Mouse (Mus musculus) layer of hippocampus, postnatal 25 days (tissue): ENCODE results near the gene Apba1. TPM values are rescaled to one million over a fixed set of nuclear protein-coding genes. Genes with fewer than 3 reads are reported as not detected.

ENCODE experiments used
- DNase-seq, 2 experiments: peaks; one replicate each; pipeline ENCODE4 v3.0.0; 2022; ENCODE audit warnings: mixed read lengths in 2 of 2, low spot score in 1 of 2; ENCODE audit errors: extremely low spot score in 1 of 2
- total RNA-seq, 2 experiments: library from RNA; stranded (reverse); gene quantifications; 2 replicates each; pipeline ENCODE4 v1.2.3; 2021

Gene Apba1
- total RNA-seq, 2 experiments from 2014 or later = 113 to 119 TPM

GRCm38 (mm10) chr19:23803221-23803870, 44.7 kb downstream of the Apba1 start:
- DNase-seq = no peak

GRCm38 (mm10) chr19:23806796-23807195, 48.1 kb downstream of the Apba1 start:
- DNase-seq = no peak

GRCm38 (mm10) chr19:23807371-23807770, 48.7 kb downstream of the Apba1 start:
- DNase-seq = no peak

GRCm38 (mm10) chr19:23809236-23809635, 50.5 kb downstream of the Apba1 start:
- DNase-seq = no peak

GRCm38 (mm10) chr19:23810512-23810911, 51.8 kb downstream of the Apba1 start:
- DNase-seq = no peak

DNA sequence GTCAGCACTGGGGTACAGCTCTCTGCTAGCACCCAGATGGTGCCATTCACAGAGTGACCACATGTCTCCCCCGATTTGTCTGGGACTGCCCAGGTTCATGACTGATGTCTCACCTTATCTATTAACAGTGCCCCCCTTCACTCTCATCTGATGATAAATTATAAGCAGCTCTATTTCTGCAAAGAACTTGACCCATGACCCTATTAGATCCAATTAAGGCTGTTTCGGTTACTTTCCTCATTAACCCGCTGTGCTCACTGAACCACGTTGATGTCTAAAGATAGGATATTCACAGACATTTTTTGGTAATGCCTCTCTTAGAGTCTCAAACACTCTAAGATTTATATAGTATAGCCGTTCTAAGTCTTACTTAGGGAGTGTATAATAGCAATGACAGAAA, 52.3 kb downstream of the Apba1 start:
- DNase-seq = no peak

DNA sequence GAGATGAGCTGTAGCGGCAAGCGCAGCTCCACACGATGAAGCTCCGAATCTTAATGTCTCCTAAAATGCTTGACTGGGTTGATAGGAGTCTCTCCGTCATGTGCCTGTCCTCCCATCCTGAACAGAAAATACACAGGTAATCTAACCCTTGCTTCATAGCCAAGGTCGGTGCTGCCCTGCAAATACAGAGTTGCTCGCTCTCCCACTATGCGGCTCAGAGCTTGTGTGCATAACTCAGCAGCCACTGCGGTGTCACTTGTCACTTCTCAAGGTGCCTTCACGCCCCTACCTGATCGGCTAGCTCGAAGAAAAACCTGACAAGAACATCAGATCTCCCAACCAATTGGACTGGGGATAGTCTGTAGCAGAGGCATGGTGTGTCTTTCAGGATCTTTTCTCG, 58.1 kb downstream of the Apba1 start:
- no peak for DNase-seq

- DNase-seq = no peak
Observed at GRCm38 (mm10) chr19:23817196-23817595, 58.5 kb downstream of the Apba1 start.

- DNase-seq = no peak
Observed at GRCm38 (mm10) chr19:23819882-23820281, 61.2 kb downstream of the Apba1 start.

DNA sequence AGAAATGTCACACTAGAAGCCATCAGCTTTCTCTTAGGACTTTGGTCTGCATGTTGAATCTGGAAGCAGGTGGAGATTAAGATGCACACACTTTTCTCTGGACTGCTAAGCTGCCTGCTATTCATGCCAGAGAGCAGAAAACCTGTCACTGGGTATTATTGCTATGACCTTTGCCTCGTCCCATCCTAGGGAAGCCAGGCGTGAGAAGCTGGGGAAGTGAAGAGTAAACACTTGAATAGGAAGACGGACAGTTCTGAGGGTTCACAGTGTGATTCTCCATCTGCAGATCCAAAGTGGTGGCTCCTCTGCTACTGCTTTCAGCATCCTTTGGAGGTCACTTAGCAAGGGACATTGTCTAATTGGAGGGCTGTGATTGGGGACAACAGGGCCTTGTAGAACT, 63.8 kb downstream of the Apba1 start:
- no peak for DNase-seq

- DNase-seq = no peak
Observed at GRCm38 (mm10) chr19:23823533-23823932, 64.8 kb downstream of the Apba1 start.

DNA sequence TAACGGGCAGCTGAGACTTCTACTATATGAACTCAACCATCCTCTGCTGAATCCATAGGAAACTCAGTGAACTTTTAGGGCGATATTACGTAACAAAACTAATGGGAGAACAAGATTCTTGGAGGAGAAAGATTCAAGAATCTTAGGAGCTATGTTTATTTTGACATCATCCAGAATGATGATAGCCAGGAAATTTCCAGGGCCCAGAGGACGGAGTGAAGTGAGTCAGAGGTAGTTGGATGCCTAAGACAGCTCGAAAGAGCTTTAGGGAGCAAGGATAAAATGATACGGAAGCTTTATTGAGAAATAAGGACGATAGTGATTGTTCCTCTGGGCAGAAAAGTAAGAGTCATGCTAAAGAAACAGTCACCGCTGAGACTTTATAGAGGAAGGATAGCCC, 67.6 kb downstream of the Apba1 start:
- no peak for DNase-seq

GRCm38 (mm10) chr19:23830761-23831160, 72.1 kb downstream of the Apba1 start:
- DNase-seq = no peak

- peak in 1 of 2 experiments; percentile 25 for DNase-seq
Observed at GRCm38 (mm10) chr19:23833685-23834682, 75.3 kb downstream of the Apba1 start.

GRCm38 (mm10) chr19:23834721-23835120, 76.0 kb downstream of the Apba1 start:
- DNase-seq = no peak

DNA sequence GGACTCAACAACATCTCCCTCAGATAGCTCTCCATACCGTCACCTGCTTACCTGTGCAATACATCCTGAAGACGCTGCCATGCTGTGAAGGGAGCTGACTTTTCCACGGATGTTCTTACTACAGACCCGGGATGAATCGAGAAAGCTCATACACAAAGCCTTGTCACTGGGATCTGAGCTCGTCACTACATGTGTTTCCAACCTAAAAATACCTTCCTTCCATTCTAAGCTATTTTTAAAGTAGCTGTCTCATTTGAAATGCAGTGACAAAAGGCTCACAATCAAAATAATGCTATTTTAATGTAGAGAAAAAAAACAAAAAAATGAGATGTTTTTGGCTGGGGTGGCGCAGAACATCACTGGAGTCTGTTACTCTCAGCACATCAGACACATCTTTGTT, 97.1 kb downstream of the Apba1 start:
- DNase-seq = no peak

- DNase-seq = no peak
Observed at GRCm38 (mm10) chr19:23858091-23858490, 99.4 kb downstream of the Apba1 start.

DNA sequence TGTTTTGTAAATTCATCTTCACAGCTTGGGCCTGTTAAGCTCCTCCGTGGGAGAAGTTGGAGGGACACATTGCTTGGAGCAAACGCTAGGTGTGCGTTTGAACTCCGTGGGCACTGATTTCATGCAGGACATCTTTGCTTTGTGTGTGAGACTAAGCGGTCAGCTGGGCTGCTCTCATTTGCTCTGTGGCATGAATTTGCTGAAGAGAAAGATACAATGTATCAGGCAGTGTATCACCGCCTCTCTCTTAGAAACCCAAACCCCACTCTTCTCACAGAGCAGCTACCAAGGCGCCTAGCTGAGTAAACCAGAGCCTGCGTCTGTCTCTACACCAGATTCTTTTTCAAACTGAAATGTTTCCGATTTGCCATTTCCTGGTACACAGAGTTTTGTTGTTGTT, 100.1 kb downstream of the Apba1 start:
- no peak for DNase-seq

DNA sequence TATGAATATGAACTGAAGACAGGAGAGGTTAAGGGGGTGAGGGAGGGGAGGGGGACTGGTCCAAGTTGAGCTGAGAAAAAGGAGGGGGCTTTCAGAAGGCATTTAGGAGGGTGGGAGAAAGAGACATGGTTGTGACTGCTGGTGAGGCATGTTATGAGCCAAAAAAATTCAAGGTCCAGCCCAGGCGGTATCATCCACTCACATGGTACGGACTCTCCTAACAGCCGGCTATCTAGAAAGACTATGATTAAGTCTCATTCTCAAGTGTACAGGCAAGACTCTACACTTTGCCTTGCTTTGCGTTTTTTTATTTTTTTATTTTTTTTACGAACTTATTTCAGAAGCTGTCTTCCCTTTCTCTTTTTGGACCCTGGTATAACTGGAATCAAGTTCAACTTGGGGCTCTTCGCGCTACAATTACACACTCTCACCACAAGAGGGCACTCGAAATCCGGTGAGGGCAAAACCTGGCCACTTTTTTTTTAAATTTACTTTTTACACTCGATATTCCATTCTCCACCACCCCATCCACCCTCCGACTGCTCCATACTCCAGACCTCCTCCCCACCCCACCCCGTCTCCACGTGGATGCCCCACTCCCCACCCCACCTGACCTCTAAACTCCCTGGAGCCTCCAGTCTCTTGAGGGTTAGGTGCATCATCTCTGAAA, 101.6 kb downstream of the Apba1 start:
- DNase-seq = peak in 1 of 2 experiments; percentile 50

DNA sequence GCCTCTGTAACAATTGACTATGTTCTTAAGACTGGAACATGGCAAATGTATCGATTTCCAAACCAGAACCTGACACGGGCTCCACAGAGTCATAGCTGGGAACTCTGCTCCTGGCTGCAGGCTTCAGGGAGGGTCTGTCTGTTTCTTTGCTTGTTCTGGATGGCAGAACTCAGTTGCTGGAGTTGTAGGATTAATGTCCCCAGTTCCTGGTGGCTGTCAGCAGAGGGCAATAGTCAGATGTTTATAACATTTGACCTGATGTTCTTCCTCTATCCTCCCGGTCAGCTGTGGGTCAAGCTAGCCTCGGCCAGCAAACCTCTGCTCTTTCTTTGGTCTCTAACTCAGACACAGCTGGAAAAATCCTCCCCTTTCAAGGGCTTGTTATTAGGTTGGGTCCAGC, 104.0 kb downstream of the Apba1 start:
- no peak for DNase-seq

GRCm38 (mm10) chr19:23863959-23864358, 105.3 kb downstream of the Apba1 start:
- DNase-seq = peak in 1 of 2 experiments; percentile 12
